Mouse (Mus musculus): ENCODE measurements at regions not wholly inside any gene's neighbourhood (a gene's known extent, or its start where the extent isn't known, plus 50 kb on each side); places are given as distances from the start of the nearest gene placed in this dataset.

- DNase-seq: no peak
Observed at GRCm38 (mm10) chr3:17772886-17773285, 175.3 kb upstream of the Cypt12 start.

GRCm38 (mm10) chr3:17779152-17779551 is 169.1 kb upstream of the Cypt12 start:
- no peak for DNase-seq

- DNase-seq: no peak
Observed at GRCm38 (mm10) chr3:17784076-17784475, 164.1 kb upstream of the Cypt12 start.

GRCm38 (mm10) chr3:17784587-17784986 is 163.6 kb upstream of the Cypt12 start:
- no peak for DNase-seq

GRCm38 (mm10) chr3:17785106-17786022 is 162.8 kb upstream of the Cypt12 start:
- DNase-seq: no peak

GRCm38 (mm10) chr3:17786023-17786720 is 162.0 kb upstream of the Cypt12 start:
- peak; percentile 36 for DNase-seq

GRCm38 (mm10) chr3:17786721-17787442 is 161.3 kb upstream of the Cypt12 start:
- peak; percentile 22 for DNase-seq

GRCm38 (mm10) chr3:17787443-17788333 is 160.5 kb upstream of the Cypt12 start:
- no peak for DNase-seq

GRCm38 (mm10) chr3:17788334-17788720 is 159.9 kb upstream of the Cypt12 start:
- DNase-seq: no peak

- DNase-seq: no peak
Observed at GRCm38 (mm10) chr3:17788778-17789299, 159.4 kb upstream of the Cypt12 start.

- no peak for DNase-seq
Observed at GRCm38 (mm10) chr3:17789454-17790196, 158.6 kb upstream of the Cypt12 start.

GRCm38 (mm10) chr3:17790331-17790730 is 157.9 kb upstream of the Cypt12 start:
- no peak for DNase-seq

GRCm38 (mm10) chr3:17790816-17791215 is 157.4 kb upstream of the Cypt12 start:
- no peak for DNase-seq

- DNase-seq: no peak
Observed at GRCm38 (mm10) chr3:17791381-17792320, 156.6 kb upstream of the Cypt12 start.

GRCm38 (mm10) chr3:17792537-17793039 is 155.6 kb upstream of the Cypt12 start:
- no peak for DNase-seq

- DNase-seq: no peak
Observed at GRCm38 (mm10) chr3:17793646-17794250, 154.5 kb upstream of the Cypt12 start.

GRCm38 (mm10) chr3:17794251-17795061 is 153.8 kb upstream of the Cypt12 start:
- no peak for DNase-seq

All from heart, postnatal 4 days (tissue).